Mouse (Mus musculus) B cell, adult 2 months (primary cell): Measurements from ENCODE around the gene Hist1h2bh.
A peak's percentile ranks its signal among the peaks of the same experiment; 100 is the strongest.
"Not testable (repeated sequence)": the region's sequence is repeated elsewhere in the genome, so short reads cannot be mapped to it uniquely, and the experiment has no call there.

Experiments
- DNase-seq, 2 experiments: peaks; one replicate each; pipeline ENCODE4 v3.0.0; 2022

Gene Hist1h2bh

DNA sequence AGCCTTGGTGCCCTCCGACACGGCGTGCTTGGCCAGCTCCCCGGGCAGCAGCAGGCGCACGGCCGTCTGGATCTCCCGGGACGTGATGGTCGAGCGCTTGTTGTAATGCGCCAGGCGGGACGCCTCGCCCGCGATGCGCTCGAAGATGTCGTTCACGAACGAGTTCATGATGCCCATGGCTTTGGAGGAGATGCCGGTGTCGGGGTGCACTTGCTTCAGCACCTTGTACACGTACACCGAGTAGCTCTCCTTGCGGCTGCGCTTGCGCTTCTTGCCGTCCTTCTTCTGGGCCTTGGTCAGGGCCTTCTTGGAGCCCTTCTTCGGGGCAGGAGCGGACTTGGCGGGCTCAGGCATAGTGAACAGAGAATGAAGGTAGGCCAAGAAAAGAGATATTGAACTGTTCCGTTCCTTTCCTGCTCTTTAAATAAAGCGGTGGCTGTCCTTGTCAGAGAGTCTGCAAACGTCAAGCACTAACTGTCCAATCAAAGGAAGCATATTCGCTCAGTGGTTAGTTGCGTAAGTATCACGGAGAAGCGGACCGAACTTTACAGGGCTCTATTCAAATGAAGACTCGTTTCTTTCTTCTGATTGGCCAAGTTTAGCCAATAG, at the start of gene Hist1h2bh:
Gene Hist1h2bh, minus strand, starts transcription at position 394 of the 609 bp plus-strand sequence.
- peak; percentile 74 for DNase-seq

DNA sequence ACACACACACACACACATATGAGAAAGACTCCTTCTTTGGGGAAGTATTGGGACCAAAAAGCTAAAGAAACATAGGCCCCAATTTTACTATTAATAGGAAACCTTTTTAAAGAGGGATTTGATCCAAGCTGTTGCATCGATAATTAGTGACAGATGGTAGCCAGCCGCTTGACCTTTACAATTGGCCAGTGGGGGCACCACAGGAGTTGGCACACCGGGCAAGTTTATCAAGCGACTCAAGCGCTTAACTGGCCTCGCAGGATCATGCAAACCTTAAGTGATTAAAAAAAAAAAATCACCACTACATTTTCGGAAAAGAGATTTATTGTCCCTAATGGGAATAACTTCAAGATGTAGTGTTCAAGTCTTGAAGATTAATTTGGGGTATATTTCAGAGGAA, 49.4 kb upstream of the Hist1h2bh start:
- DNase-seq: no peak

DNA sequence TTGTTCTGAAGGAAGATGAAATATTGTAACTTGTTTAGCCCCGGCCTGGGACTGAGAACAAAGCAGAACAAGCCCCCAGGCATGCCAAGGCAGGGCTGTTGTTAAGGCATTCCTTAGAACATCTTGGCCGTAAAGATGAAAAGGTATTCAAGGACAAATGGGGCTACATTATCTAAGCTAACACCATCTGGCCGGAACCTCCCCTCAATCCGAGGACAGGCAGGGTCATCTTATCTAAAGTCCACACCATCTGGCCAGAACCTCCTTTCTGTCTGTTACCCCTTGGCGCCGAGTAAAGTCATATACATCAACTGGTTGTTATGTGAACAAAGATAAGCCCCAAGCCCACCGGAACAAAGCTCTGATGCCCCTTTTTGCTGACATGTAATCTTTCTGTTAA, 48.7 kb upstream of the Hist1h2bh start:
- DNase-seq: not testable (repeated sequence)

DNA sequence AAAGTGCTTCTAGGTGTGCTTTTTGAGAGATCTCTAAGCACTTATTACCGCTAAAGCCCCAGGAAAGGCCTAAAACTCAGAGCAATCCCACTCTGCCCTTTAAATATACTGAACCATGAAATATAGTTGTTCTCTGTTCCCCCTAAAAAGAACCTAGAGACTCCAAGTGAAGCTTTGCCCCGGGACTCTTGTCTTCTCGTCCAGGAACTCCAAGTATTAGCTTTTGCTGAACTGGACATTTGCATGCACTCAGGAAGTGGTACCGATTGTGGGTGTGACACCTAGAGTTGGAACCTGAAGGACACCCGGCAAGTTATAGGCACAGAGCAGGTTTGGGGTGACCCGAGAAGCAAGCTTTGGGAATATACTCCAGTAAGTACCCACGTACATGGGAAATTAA, 48.0 kb upstream of the Hist1h2bh start:
- DNase-seq: no peak

DNA sequence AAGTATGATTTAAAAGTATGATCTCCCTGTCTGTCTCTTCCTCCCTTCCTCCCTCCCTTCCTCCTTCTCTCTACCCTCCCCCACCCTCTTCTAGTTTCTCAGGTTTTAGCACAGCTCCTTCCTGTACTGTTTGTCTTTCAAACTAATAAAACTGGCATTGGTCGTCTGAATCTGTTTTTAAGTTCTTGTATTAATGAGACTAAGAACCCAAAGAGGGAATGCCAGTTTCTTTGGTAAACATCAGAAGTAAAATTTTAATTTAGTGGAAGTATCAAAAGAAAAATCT, 43.7 kb upstream of the Hist1h2bh start:
- DNase-seq: no peak

DNA sequence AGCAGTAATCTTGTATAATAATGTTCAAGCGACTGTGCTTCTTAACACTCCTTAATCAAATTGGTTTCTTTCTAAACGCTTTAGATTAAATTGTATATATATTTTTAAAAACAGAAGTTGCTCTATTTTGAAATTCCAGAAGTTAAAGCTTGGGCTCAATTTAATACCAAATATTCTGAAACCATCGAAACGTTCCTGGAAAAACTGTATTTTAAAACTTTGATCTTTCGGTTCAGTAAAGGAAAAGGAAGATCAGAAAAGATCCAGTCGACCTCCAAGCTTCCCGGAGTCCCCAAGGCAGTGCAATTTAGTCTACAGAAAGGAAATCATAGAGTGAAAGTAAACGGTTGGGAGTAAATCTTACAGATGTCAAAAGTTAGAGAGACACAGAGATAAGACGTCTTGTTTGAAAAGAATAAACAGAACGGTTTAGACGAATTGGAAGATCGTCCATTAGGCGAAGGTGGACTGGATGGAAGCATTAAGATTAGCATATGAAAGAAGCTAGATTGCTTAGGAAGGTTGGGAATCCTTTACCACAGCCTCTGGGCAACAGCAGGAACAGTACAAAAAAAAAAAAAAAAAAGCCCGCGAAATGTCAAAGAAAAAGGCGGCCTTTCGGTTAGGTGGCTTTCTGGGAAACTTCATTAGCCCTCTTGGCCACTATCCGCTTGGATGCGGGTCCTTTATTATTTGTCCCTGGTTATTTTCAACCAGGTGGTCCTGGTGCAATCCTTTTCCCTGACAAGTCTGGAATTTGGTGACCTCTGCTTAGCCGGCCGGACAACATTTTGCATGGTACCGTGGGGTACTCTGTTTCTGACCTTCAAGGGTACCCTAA, 43.1 kb upstream of the Hist1h2bh start:
- peak; percentile 36 for DNase-seq

DNA sequence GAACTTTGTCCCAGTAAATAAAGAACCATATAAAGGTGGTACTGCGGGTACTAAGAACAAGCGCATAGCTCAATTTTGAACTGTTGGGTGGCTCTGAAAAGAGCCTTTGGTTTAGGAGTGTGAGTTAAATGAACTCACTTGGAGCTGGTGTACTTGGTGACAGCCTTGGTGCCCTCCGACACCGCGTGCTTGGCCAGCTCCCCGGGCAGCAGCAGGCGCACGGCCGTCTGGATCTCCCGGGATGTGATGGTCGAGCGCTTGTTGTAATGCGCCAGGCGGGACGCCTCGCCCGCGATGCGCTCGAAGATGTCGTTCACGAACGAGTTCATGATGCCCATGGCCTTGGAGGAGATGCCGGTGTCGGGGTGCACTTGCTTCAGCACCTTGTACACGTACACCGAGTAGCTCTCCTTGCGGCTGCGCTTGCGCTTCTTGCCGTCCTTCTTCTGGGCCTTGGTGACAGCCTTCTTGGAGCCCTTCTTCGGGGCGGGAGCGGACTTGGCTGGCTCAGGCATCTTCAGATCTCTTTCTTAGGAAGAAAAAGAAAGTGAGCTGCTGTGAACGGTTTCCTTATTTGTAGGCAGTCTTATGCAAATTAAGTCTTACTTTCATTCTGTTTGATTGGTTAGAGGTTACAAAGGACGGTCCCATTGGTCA, 42.4 kb upstream of the Hist1h2bh start:
- peak; percentile 83 for DNase-seq

DNA sequence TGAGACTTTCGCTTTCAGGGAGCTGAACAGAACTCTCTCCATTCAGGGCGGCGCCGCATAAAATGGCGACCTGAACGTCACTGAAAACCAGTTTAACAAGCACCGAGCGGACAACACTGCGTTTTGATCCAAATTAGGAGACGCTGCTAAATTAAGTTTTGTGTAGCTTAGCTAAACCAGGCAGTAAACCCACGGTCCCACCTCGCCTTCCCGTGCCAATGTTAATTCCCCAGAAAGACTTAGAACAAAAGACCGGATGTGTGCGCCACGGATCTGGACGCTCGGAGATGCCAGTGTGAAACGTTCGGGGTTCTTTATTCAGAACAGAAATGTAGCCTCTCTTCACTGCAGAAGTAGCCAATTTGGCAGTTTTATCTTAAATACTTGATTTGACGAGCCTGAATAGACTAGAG, 41.8 kb upstream of the Hist1h2bh start:
- peak; percentile 84 to 85 for DNase-seq

DNA sequence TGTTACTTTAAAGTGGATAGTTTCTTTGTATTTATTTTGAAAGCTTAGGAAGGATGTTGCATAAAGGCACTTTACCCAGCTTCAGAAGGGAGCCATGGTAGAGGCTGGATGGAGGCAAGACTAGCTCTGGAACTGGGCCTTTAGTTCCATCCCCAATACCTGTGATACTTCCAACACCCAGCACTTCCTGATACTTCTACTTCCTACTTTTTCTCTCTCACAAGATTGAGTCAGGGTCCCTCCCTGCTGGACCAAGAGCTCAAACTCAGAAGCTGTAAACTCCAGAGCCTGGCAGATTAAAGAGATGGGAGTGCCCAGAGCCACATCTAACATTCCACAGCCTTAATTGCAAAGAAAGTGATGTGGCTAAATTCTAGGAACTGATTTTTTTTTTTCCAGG, 41.1 kb upstream of the Hist1h2bh start:
- peak in 1 of 2 experiments; percentile 31 for DNase-seq

DNA sequence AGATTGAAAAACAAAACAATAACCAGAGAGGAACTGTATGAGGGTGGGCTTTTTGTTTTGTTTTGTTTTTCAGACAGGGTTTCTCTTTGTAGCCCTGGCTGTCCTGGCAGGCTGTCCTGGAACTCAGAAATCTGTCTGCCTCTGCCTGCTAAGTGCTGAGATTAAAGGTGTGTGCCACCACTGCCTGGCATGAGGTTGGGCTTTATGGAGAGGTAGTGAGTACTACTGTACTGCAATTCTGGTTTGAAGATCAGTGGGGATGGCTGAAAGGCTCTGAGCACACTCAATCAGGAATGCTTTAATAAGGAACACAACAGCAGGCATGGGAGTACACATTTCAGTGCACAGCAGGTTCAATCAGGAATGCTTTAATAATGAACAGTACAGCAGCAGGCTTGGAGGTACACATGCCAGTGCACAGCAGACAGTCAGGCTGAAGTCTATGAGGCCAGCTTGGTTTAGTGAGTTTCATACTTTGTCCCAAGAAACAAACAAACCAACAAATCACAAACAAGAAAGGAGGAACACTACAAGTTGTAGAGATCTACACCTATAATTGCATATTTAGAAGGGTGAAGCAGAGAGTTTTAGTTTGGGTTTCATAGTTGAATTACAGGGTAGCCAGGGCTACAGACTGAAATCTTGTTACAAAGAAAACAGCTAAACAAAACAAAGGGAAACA, 40.3 kb upstream of the Hist1h2bh start:
- no peak for DNase-seq

DNA sequence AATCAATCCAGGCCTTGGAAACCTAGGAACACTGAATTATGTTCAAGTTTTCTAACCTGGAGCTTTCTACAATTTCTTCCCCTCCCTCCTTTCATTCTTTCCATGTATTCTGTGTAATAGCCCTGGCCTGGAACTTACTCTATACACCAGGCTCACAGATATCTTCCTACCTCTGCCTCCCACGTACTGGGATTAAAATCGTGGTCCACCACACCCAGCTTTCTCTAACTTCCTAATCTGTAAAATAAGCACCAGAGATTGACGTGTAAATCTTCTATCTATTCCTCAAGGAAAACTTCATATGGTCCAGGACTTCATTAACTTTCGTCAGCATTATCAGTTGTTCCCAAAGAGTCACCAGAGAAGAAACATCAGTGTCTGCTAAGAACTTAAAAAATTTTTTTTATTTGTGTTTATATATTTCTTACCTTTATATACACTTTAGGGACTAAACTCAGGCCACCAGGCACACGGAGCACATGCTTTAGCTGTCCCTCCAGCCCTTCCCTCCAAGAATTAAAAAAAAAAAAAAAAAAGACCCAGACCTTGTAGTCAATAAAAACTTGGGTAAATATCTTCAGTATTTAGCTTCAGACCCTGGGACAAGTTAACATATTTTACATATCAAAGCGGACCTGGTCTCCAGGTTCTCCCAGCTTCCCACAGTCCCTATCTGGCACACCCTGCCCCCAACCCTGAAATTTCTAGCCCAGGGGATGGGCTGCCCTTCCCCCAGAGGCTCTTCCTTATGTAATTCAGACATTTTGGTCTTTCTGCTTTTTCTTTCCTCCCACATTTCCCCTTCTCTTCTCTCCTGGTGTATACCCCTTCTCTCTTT, 39.2 kb upstream of the Hist1h2bh start:
- DNase-seq: no peak

DNA sequence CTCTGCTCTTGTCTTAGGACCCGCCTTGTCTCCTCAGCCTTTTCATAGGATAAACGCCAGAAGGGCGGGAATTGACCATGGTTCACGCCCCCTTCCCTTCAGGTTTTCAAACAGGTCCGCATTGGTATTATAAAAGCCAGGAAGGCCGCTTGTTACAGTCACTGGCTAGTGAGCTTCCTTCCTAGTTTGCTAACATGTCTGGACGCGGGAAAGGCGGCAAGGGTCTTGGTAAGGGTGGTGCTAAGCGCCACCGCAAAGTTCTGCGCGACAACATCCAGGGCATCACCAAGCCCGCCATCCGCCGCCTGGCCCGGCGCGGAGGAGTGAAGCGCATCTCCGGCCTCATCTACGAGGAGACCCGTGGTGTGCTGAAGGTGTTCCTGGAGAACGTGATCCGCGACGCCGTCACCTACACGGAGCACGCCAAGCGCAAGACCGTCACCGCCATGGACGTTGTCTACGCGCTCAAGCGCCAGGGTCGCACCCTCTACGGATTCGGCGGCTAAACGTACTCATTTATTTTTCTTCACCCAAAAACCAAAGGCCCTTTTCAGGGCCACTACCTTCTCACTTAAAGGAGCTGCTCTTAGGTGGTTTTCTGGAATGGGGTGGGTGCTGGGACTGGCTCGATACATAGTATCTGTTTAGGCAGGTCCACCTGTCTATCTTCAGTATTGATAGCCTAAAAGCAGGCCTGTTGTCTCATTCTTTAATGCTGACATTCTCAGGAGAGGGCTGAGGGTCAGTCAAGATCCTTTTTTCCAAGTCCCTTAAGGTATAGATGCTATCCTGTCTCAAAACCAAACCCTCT, 38.4 kb upstream of the Hist1h2bh start, which contains the start of gene Hist1h4d:
Gene Hist1h4d, plus strand, starts transcription at position 191 of the 811 bp plus-strand sequence.
- peak; percentile 97 for DNase-seq

DNA sequence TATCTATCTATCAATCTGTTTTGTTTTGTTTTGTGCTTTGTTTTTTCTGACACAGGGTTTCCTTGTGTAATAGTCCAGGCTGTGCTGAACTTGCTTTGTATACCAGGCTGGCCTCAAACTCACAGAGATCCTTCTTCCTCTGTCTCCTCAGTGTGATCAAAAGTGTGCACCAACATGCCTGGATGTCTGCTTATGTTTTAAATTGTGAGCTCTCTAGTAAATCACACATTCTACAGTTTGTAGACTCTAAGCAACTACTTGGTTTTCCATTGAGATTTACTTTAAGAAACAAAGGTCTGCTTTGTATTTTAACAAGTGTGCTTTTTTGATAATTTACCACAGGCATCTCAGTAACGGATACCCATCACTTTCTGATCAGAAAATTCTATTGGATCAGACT, 34.6 kb upstream of the Hist1h2bh start:
- no peak for DNase-seq

DNA sequence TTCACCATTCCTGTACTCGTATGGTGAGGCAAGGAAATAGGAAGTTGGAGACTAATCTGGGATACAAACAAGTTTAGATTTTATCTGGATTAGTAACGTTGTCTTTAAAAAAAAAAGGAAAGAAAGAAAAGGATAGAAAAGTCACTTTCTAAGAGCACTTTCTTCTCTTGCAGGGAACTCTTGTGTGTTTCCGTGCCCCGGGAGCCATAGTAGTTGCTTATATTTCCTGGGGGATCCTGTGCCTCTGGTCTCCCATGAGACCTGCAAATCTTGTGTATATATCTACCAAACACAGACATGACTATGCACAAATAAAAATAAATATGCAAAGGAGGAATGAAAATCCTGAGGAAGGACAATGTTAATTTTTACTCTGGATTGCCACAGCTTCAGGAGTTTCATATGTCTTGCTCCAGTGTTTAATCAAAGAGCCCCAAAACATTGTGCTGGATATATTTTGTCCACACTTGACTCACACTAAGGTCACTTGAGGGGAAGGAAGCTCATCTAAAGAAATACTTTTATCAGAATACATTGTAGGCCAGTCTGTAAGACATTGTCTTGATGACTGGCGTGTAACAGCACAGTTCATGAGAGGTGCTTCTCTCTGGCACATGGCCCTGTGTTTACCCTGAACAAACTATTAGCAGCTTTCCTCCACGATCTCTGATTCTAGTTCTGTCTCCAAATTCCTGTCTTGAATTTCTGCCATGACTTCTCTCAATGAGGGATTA, 33.9 kb upstream of the Hist1h2bh start:
- DNase-seq: no peak

DNA sequence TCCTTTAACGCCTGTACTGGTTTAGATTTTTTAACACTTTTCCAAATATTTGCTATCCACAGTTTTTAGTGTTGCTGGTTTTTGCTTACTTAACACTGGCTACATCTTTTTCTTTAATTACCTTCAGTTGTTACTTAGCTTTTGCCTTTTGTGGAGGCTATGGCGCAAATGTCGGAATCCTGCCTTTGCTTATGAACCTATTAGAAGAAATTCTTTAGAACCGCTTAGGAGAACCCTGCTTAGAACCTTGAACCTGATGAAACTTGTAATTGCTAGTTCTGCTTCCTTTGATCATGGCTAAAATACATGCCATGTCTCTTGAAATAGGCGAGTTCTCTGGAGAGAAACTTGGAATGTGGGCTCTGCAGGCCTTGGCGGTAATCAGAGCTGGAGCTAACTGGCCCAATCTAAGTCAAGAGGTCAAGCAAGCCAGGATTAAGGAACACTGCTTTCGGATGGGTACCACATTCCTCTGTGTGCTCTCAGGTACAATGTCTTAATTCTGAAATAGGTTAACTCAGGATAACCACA, 33.2 kb upstream of the Hist1h2bh start:
- no peak for DNase-seq

DNA sequence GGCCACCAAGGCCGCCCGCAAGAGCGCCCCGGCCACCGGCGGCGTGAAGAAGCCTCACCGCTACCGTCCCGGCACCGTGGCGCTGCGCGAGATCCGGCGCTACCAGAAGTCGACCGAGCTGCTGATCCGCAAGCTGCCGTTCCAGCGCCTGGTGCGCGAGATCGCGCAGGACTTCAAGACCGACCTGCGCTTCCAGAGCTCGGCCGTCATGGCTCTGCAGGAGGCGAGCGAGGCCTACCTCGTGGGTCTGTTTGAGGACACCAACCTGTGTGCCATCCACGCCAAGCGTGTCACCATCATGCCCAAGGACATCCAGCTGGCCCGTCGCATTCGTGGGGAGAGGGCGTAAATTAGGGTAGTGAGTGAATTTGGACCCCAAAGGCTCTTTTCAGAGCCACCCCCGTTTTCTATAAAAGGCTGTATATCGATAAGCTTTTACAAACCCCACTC, 32.7 kb upstream of the Hist1h2bh start:
- peak in 1 of 2 experiments; percentile 38 for DNase-seq

DNA sequence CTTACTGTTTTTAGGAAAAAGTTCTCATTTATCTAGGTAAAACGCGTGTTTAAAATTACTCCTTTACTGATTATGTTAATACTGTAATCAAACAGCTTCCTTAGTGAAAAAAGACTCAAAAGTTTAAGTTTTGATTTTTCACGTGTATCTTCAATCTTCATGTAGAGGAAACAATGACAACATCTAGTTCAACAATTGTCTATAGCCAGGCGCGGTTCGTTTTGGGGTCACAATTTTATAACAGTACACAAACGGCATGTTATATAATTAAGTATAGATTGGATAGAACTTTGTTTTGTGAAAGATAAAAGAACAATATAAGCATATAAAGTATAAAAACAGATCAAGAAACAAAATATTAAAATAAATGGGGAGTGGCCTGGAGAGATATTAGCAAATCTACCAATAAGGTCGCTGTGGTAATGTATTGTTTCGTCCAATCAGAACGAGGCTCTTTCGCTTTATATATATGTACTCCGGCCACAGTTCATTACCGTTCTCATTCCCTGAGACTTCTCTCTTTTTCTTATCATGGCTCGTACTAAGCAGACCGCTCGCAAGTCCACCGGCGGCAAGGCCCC, 32.2 kb upstream of the Hist1h2bh start, which contains the start of gene Hist1h3d:
Gene Hist1h3d, plus strand, starts transcription at position 493 of the 581 bp plus-strand sequence.
- DNase-seq: peak; percentile 74 to 77

DNA sequence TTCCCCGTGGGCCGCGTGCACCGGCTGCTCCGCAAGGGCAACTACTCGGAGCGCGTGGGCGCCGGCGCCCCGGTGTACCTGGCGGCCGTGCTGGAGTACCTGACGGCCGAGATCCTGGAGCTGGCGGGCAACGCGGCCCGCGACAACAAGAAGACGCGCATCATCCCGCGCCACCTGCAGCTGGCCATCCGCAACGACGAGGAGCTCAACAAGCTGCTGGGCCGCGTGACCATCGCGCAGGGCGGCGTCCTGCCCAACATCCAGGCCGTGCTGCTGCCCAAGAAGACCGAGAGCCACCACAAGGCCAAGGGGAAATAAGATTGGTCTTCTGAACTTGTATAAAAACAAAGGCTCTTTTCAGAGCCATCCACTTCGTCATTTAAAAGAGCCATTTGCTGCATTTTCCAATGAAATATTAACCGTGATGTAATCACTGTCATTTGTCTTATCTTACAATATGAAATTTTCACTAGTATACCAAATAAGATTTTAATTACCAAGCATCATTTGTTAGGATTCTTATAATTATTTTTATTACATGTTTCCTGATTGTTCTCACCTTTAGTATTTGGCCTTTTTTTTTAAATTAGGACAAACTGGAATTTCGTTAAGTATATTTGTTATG, 31.5 kb upstream of the Hist1h2bh start:
- DNase-seq: peak; percentile 51 to 54

DNA sequence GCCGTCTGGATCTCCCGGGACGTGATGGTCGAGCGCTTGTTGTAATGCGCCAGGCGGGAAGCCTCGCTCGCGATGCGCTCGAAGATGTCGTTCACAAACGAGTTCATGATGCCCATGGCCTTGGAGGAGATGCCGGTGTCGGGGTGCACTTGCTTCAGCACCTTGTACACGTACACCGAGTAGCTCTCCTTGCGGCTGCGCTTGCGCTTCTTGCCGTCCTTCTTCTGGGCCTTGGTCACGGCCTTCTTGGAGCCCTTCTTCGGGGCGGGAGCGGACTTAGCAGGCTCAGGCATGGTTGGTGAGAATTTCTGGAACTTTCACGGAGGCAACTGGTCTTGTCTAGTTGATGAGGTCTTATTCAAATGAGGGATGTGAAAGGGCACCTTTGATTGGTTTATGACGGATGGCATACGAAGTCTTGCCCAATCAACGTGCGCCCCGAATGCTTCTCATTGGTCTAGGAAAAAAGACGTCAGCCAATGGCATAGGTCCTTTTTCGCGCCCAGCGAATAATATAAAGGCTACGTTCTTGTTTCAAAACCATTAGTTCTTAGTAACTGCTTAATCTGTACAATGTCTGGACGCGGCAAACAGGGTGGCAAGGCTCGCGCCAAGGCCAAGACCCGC, 30.8 kb upstream of the Hist1h2bh start, which contains the start of the genes Hist1h2bf and Hist1h2ad:
Gene Hist1h2bf, minus strand, starts transcription at position 299 of the 627 bp plus-strand sequence.
Gene Hist1h2ad, plus strand, starts transcription at position 484 of the 627 bp plus-strand sequence.
- peak; percentile 86 to 88 for DNase-seq
